8 mouse cellular contexts compared by ENCODE assay signal in genomic region chr5:90908983-90909382, GRCm38 (mm10). TPM values are rescaled to one million over a fixed set of nuclear protein-coding genes. Genes with fewer than 3 reads are reported as not detected.
A peak's percentile ranks its signal among the peaks of the same experiment; 100 is the strongest.
DNase-seq lines count a peak whose midpoint lies in the region; ATAC-seq and TF ChIP-seq lines count a peak whose summit lies in the region.

No protein-coding gene starts in this region.

- no peaks in the 10 kb centered on the region for H3K27me3 ChIP-seq in spleen, adult 2 months (ENCODE audit: control insufficient read depth, insufficient read depth, low read length)
- peaks cover 11% of the 10 kb centered on the region for H3K27me3 ChIP-seq in forebrain, embryonic 12.5 days
- peaks cover 7% of the 10 kb centered on the region for H3K27me3 ChIP-seq in hindbrain, embryonic 16.5 days (replicated peaks; ENCODE audit: control insufficient read depth, insufficient read depth, low read length)
- peaks cover 11% of the 10 kb centered on the region for H3K27me3 ChIP-seq in midbrain, embryonic 12.5 days

- no peak overlapping the region for H3K4me2 ChIP-seq in forebrain, embryonic 12.5 days
- no peak overlapping the region for H3K4me2 ChIP-seq in hindbrain, embryonic 16.5 days (ENCODE audit: low read length)
- H3K4me2 ChIP-seq in midbrain, embryonic 12.5 days (replicated peaks) = no peak overlapping the region

- no peaks in the 10 kb centered on the region for H3K36me3 ChIP-seq in spleen, adult 2 months (ENCODE audit: control insufficient read depth, insufficient read depth, low read length)
- no peaks in the 10 kb centered on the region for H3K36me3 ChIP-seq in forebrain, embryonic 12.5 days (replicated peaks)
- no peaks in the 10 kb centered on the region for H3K36me3 ChIP-seq in hindbrain, embryonic 16.5 days (ENCODE audit: control insufficient read depth, insufficient read depth, low read length)
- H3K36me3 ChIP-seq in midbrain, embryonic 12.5 days = no peaks in the 10 kb centered on the region

- peak; percentile 60; the same call in 1 of the 2 replicates for ATAC-seq in forebrain, embryonic 12.5 days (ENCODE audit: low FRiP score)
- peak; percentile 85 for ATAC-seq in hindbrain, embryonic 16.5 days
- peak; percentile 74; the same call in 1 of the 2 replicates for ATAC-seq in midbrain, embryonic 12.5 days (ENCODE audit: low FRiP score, low read depth)

- H3K9ac ChIP-seq in forebrain, embryonic 12.5 days = no peak overlapping the region
- no peak overlapping the region for H3K9ac ChIP-seq in hindbrain, embryonic 16.5 days (ENCODE audit: low read depth, low read length)
- H3K9ac ChIP-seq in midbrain, embryonic 12.5 days (replicated peaks) = no peak overlapping the region

- no peak for TF ChIP-seq POLR2A in spleen, adult 2 months (IDR thresholded peaks at IDR 0.05; ENCODE audit: low read depth, low read length)
- TF ChIP-seq POLR2A in bone marrow macrophage, adult 2 months (IDR thresholded peaks at IDR 0.05; ENCODE audit: borderline replicate concordance, low read depth, low read length) = no peak

- H3K4me3 ChIP-seq in spleen, adult 2 months (ENCODE audit: extremely low read depth, insufficient read depth, insufficient read length) = no peak overlapping the region
- H3K4me3 ChIP-seq in bone marrow macrophage, adult 2 months (ENCODE audit: insufficient read depth, low read length) = no peak overlapping the region
- H3K4me3 ChIP-seq in forebrain, embryonic 12.5 days (replicated peaks) = no peak overlapping the region
- no peak overlapping the region for H3K4me3 ChIP-seq in hindbrain, embryonic 16.5 days (ENCODE audit: low read length)
- H3K4me3 ChIP-seq in midbrain, embryonic 12.5 days = no peak overlapping the region

- H3K4me1 ChIP-seq in spleen, adult 2 months (ENCODE audit: control insufficient read depth, insufficient read depth, insufficient read length) = no peaks in the 10 kb centered on the region
- H3K4me1 ChIP-seq in bone marrow macrophage, adult 2 months (ENCODE audit: control insufficient read depth, insufficient read depth, low read length) = peaks cover 5% of the 10 kb centered on the region
- H3K4me1 ChIP-seq in forebrain, embryonic 12.5 days = no peaks in the 10 kb centered on the region
- H3K4me1 ChIP-seq in hindbrain, embryonic 16.5 days (ENCODE audit: control insufficient read depth, insufficient read depth, low read depth, low read length) = no peaks in the 10 kb centered on the region
- H3K4me1 ChIP-seq in midbrain, embryonic 12.5 days = no peaks in the 10 kb centered on the region

- WGBS in spleen, adult 2 months = 2% methylated on average over 2 of the region's 2 CpGs
- WGBS in forebrain, embryonic 12.5 days = 1% methylated on average over 2 of the region's 2 CpGs
- WGBS in hindbrain, embryonic 16.5 days = 3% methylated on average over 2 of the region's 2 CpGs
- 3% methylated on average over 2 of the region's 2 CpGs for WGBS in midbrain, embryonic 12.5 days

- DNase-seq in spleen, adult 2 months (ENCODE audit: low read depth in 1 of 2, low spot score in 2 of 2) = peak; percentile 33 to 37
- no peak for DNase-seq in spleen, adult 12 weeks (ENCODE audit: low spot score)
- peak; percentile 58 to 71 for DNase-seq in left cerebral cortex, adult 18-20 months (ENCODE audit: low spot score in 2 of 2)
- peak; percentile 78 for DNase-seq in testis, postnatal 10 days (ENCODE audit: low spot score)

- no peaks in the 10 kb centered on the region for H3K9me3 ChIP-seq in forebrain, embryonic 12.5 days
- H3K9me3 ChIP-seq in hindbrain, embryonic 16.5 days (ENCODE audit: control insufficient read depth, low read length) = no peaks in the 10 kb centered on the region
- H3K9me3 ChIP-seq in midbrain, embryonic 12.5 days = no peaks in the 10 kb centered on the region

- TF ChIP-seq CTCF in spleen, adult 2 months (IDR thresholded peaks at IDR 0.05; ENCODE audit: extremely low read depth, insufficient read depth, insufficient read length, insufficient replicate concordance) = peak; percentile 65; the same call in 1 of the 2 replicates
- peak; percentile 71 for TF ChIP-seq CTCF in bone marrow macrophage, adult 2 months (IDR thresholded peaks at IDR 0.05; ENCODE audit: low read depth, low read length)

- H3K27ac ChIP-seq in spleen, adult 2 months (ENCODE audit: insufficient read depth, low read length) = no peak overlapping the region
- H3K27ac ChIP-seq in bone marrow macrophage, adult 2 months (ENCODE audit: insufficient read depth, low read depth, low read length) = no peak overlapping the region
- no peak overlapping the region for H3K27ac ChIP-seq in forebrain, embryonic 12.5 days
- H3K27ac ChIP-seq in hindbrain, embryonic 16.5 days (ENCODE audit: low read depth, low read length) = no peak overlapping the region
- H3K27ac ChIP-seq in midbrain, embryonic 12.5 days (replicated peaks) = no peak overlapping the region

RNA-seq across cellular contexts. Expression of gene Cxcl2, which starts 5.3 kb away (rescaled TPM):
- 1.1 and 1.2 TPM in 2 replicates for polyA plus RNA-seq in spleen, adult 2 months (2012; rRNA removed)
- polyA plus RNA-seq in bone marrow macrophage, adult 2 months (2012; ENCODE audit: insufficient read depth, insufficient read length, missing spikeins) = 7.4 and 7.7 TPM in 2 replicates
- not detected in 2 replicates for polyA plus RNA-seq in forebrain, embryonic 12.5 days (2016; fragmentation: Nextera tagmentation; extraction: Ambion mirVana)
- not detected in 2 replicates for polyA plus RNA-seq in hindbrain, embryonic 16.5 days (2015; fragmentation: Nextera tagmentation; extraction: Ambion mirVana)
- total RNA-seq in left cerebral cortex, adult 18-20 months (2021) = not detected
- not detected in 2 replicates for polyA plus RNA-seq in midbrain, embryonic 12.5 days (2016; fragmentation: Nextera tagmentation; extraction: Ambion mirVana)

RNA-seq across cellular contexts. Expression of gene Cxcl1, which starts 17.9 kb away (rescaled TPM):
- polyA plus RNA-seq in spleen, adult 2 months (2012; rRNA removed) = 1.1 and 2.5 TPM in 2 replicates
- 0.59 and 1.4 TPM in 2 replicates for polyA plus RNA-seq in bone marrow macrophage, adult 2 months (2012; ENCODE audit: insufficient read depth, insufficient read length, missing spikeins)
- polyA plus RNA-seq in forebrain, embryonic 12.5 days (2016; fragmentation: Nextera tagmentation; extraction: Ambion mirVana) = not detected in 2 replicates
- 0.41 and 0.64 TPM in 2 replicates for polyA plus RNA-seq in hindbrain, embryonic 16.5 days (2015; fragmentation: Nextera tagmentation; extraction: Ambion mirVana)
- not detected for total RNA-seq in left cerebral cortex, adult 18-20 months (2021)
- not detected in 2 replicates for polyA plus RNA-seq in midbrain, embryonic 12.5 days (2016; fragmentation: Nextera tagmentation; extraction: Ambion mirVana)

RNA-seq across cellular contexts. Expression of gene Mthfd2l, which starts 21.9 kb away (rescaled TPM):
- 8.1 and 18.4 TPM in 2 replicates for polyA plus RNA-seq in spleen, adult 2 months (2012; rRNA removed)
- polyA plus RNA-seq in bone marrow macrophage, adult 2 months (2012; ENCODE audit: insufficient read depth, insufficient read length, missing spikeins) = 8.1 and 9.0 TPM in 2 replicates
- polyA plus RNA-seq in forebrain, embryonic 12.5 days (2016; fragmentation: Nextera tagmentation; extraction: Ambion mirVana) = 96.0 and 100 TPM in 2 replicates
- polyA plus RNA-seq in hindbrain, embryonic 16.5 days (2015; fragmentation: Nextera tagmentation; extraction: Ambion mirVana) = 59.4 and 61.8 TPM in 2 replicates
- total RNA-seq in left cerebral cortex, adult 18-20 months (2021) = 10 to 100 TPM; 16.4 to 17.1 TPM
- 110 and 116 TPM in 2 replicates for polyA plus RNA-seq in midbrain, embryonic 12.5 days (2016; fragmentation: Nextera tagmentation; extraction: Ambion mirVana)
